Mouse (Mus musculus) C2C12 (cell line): ENCODE results near the gene Chtop. TPM values are rescaled to one million over a fixed set of nuclear protein-coding genes. Genes with fewer than 3 reads are reported as not detected.
A peak's percentile ranks its signal among the peaks of the same experiment; 100 is the strongest.

Source experiments
- H3K27me3 ChIP-seq: one replicate; pipeline ENCODE4 v1.6.1; 2011; ENCODE audit not compliant: control insufficient read depth, insufficient read depth, insufficient read length
- H3K36me3 ChIP-seq: one replicate; pipeline ENCODE4 v1.6.1; 2011; ENCODE audit not compliant: control insufficient read depth, insufficient read depth
- H3K4me3 ChIP-seq: one replicate; pipeline ENCODE4 v1.5.1; 2011; ENCODE audit warnings: mild to moderate bottlenecking, control low read depth; ENCODE audit not compliant: poor library complexity, insufficient read depth, severe bottlenecking
- H3K79me2 ChIP-seq: one replicate; pipeline ENCODE4 v1.6.1; 2011; ENCODE audit not compliant: control insufficient read depth, insufficient read depth
- H3K79me3 ChIP-seq: one replicate; pipeline ENCODE4 v1.6.1; 2011; ENCODE audit warnings: low read depth, control low read depth
- H3ac ChIP-seq: one replicate; pipeline ENCODE3; 2011; ENCODE audit warnings: low read depth; ENCODE audit not compliant: control insufficient read depth, insufficient read length
- CEBPB ChIP-seq: IDR thresholded peaks from one replicate; pipeline ENCODE4 v1.6.1; 2011; ENCODE audit warnings: low read depth, mild to moderate bottlenecking, control low read depth, moderate library complexity
- CTCF ChIP-seq: IDR thresholded peaks from one replicate; pipeline ENCODE4 v1.5.1; 2011; ENCODE audit not compliant: control insufficient read depth, insufficient read depth, insufficient read length
- FOSL1 ChIP-seq: IDR thresholded peaks from one replicate; pipeline ENCODE4 v1.8.0; 2011; ENCODE audit warnings: mild to moderate bottlenecking, low read length; ENCODE audit not compliant: poor library complexity, insufficient read depth, severe bottlenecking
- MAX ChIP-seq: IDR thresholded peaks from one replicate; pipeline ENCODE4 v1.6.1; 2011; ENCODE audit warnings: mild to moderate bottlenecking, control low read depth
- MYOD1 ChIP-seq: IDR thresholded peaks from one replicate; pipeline ENCODE4 v1.6.1; 2011; ENCODE audit warnings: low read depth; ENCODE audit not compliant: control insufficient read depth, insufficient read length
- MYOG ChIP-seq: IDR thresholded peaks from one replicate; pipeline ENCODE4 v1.6.1; 2011; ENCODE audit not compliant: control insufficient read depth, insufficient read length; ENCODE audit errors: extremely low read depth
- USF1 ChIP-seq: IDR thresholded peaks from one replicate; pipeline ENCODE4 v1.6.1; 2011; ENCODE audit warnings: low read depth, mild to moderate bottlenecking, control low read depth, moderate library complexity
- polyA plus RNA-seq: library from polyadenylated mRNA; unstranded; fragments of >200 nt; fragmentation: generic; extraction: Trizol; gene quantifications from one replicate; pipeline ENCODE4 v1.2.1, GENCODE M21; 2012; ENCODE audit warnings: missing spikeins

Chtop gene
- polyA plus RNA-seq, 1 experiment = 103 TPM

DNA sequence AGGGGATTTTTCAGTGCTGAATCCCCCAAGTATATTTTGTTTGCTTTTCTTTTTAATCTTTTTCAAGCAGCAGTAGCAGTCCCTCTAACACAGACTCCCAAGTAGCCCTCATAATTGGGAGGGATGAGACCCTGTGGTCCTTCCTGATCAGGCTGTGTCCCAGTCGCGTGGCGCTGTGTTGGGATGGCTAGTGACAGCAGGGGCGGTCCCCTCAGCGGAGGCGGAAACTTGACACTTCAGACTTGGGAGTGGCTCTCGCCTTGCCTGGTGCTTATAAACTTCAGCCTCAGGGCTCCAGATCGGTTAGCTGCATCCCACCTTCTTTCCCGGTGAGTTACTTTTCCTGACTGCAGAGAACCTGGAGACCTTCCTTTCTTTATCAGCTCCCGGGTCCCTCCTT, 5.4 kb upstream of the Chtop start:
- Histone ChIP-seq H3ac (peak overlapping the region; percentile 44), H3K27me3 (no peaks in the 10 kb centered on the region), H3K36me3 (peaks cover 6% of the 10 kb centered on the region), H3K4me3 (peak overlapping the region; percentile 35), H3K79me2 (peaks cover 35% of the 10 kb centered on the region), H3K79me3 (no peaks in the 10 kb centered on the region)
- TF ChIP-seq USF1 = no peak
- peak; percentile 89 for TF ChIP-seq MAX

DNA sequence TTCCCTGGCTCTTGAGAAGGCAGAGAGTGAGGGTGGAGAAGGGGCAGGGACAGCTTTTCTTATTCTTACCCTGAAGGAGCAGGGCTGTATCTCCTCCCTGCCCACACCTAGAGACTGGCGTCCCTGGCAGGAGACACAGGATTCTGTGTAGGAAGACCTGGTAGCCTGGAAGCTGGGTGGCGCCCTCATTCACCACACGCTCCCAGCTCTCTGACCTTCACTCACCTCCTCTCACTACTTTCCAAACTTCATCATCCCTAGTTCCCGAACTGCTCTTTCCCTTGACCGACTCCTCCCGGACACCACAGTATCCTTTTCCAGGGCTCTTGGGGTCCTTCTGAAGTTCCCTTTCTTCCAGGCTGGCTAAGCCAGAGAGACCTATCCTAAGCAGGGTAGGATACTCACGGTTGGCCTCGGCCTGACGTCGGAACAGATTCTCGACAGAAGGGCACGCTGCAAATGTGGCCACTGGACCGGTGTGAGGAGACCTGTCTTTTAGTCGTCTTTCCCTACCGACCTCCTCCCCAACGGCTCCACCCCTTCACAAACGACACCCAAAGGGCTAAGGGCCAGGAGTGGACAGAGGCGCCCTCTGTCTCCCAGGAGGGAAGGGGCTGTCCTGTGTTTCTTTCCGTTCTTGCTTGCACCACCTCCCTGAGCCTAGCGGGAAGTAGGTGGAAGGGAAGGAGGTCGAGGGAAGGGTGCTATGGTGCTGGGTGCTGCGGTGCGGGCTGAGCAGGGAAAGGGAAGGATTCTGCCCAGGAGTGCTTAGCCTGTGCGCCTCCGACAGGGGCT, 4.7 kb upstream of the Chtop start, which contains the start of the genes S100a1 and S100a13:
Gene S100a1, minus strand, starts transcription at position 597 of the 795 bp plus-strand sequence.
Gene S100a13, plus strand, starts transcription at position 640 of the 795 bp plus-strand sequence.
- H3K79me3 ChIP-seq = peaks cover under 1% of the 10 kb centered on the region
- peak within 1 kb of the TSS; percentile 63 for H3ac ChIP-seq
- peaks cover 6% of the 10 kb centered on the region for H3K36me3 ChIP-seq
- H3K79me2 ChIP-seq = peaks cover 37% of the 10 kb centered on the region
- TF ChIP-seq USF1 = no peak
- TF ChIP-seq CTCF = peak; percentile 8
- peak within 1 kb of the TSS; percentile 35 for H3K4me3 ChIP-seq
- no peaks in the 10 kb centered on the region for H3K27me3 ChIP-seq

DNA sequence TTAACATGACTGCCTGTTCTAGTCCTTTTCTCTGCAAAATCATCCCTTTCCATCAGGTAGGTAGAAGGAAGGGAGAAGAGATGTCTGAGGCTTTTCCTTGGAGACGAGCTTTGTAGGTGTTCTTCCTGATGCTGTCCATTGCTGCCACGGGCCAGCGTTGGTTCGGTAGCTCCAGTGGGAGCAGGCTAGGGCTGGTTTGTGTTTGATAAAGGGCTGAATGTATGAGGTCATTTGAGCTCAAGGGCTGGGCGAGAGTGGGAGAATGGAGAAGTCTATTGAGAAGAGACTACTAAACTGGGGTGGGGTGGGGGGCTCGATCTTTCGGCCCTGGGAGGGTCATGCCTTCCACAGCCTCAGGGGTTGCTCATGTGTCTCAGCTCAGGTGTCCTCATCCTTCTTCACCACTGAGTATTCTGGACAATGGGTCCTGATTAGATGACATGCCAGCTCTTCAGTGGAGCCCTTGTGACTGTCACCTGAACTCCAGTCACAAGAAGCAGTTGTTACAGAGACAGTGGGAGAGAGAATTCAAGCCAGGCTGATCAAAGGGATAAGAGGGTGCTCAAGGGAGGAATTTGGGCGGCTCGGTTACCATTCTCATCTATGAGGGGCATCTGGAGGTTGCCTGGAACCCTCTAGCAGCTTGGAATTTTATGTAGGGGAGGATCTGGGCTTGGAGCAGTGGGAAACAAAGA, 3.8 kb upstream of the Chtop start:
- peak overlapping the region; percentile 35 for H3K4me3 ChIP-seq

DNA sequence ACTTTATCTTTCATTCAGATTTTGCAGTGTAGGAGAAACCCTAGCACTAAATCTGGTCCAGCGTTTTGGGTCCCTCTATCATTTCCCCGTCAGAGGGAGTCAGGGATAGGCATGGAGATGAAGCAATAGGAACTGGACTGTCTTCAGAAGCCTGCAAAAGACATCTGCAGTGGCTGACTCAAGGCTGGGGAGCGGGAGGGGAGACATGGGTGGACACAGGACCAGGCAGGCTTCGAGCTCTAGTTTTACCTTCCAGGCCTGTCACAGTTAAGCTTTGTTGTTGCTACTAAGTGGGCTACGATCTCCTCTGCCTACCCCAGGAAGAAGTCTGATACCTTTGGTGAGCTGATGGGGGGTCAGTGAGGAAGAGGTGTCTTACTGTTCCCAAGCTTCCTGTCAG, 3.0 kb upstream of the Chtop start:
- Histone ChIP-seq H3K4me3 (no peak overlapping the region), H3ac (no peak overlapping the region), H3K79me3 (peaks cover 18% of the 10 kb centered on the region), H3K79me2 (peaks cover 54% of the 10 kb centered on the region), H3K36me3 (peaks cover 10% of the 10 kb centered on the region), H3K27me3 (no peaks in the 10 kb centered on the region)
- TF ChIP-seq MAX = no peak

More for the DNA sequence above, 3.8 kb upstream of the Chtop start:
- H3K27me3 ChIP-seq = no peaks in the 10 kb centered on the region
- TF ChIP-seq MAX (no peak), FOSL1 (no peak), CTCF (no peak), MYOD1 (no peak), USF1 (no peak), CEBPB (no peak), MYOG (no peak)
- peaks cover 10% of the 10 kb centered on the region for H3K79me3 ChIP-seq
- H3ac ChIP-seq = no peak overlapping the region
- H3K36me3 ChIP-seq = peaks cover 6% of the 10 kb centered on the region
- peaks cover 46% of the 10 kb centered on the region for H3K79me2 ChIP-seq

DNA sequence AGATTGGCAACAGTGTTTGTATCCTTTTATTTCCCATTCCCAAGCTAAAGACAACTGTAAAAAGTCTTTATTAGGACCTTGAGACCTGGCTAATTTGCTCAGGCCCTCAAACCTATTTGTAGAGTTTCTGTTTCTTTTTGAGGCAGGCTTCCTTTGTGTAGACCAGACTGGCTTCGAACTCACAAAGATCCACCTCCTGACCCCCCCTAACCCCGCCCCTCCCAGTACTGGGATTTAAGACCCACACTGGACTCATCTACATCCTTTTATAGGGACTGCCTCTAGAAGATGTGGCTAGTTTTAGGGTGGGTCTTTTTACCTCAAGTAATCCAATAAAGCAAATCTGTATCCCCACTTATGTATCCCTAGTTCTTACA, 437 bp upstream of the Chtop start:
- TF ChIP-seq CEBPB (no peak), MYOD1 (no peak), MAX (no peak), CTCF (no peak), FOSL1 (no peak), USF1 (no peak)
- Histone ChIP-seq H3K27me3 (no peaks in the 10 kb centered on the region), H3K79me2 (peaks cover 65% of the 10 kb centered on the region), H3ac (no peak overlapping the region), H3K79me3 (peaks cover 42% of the 10 kb centered on the region), H3K36me3 (peaks cover 35% of the 10 kb centered on the region), H3K4me3 (no peak overlapping the region)

DNA sequence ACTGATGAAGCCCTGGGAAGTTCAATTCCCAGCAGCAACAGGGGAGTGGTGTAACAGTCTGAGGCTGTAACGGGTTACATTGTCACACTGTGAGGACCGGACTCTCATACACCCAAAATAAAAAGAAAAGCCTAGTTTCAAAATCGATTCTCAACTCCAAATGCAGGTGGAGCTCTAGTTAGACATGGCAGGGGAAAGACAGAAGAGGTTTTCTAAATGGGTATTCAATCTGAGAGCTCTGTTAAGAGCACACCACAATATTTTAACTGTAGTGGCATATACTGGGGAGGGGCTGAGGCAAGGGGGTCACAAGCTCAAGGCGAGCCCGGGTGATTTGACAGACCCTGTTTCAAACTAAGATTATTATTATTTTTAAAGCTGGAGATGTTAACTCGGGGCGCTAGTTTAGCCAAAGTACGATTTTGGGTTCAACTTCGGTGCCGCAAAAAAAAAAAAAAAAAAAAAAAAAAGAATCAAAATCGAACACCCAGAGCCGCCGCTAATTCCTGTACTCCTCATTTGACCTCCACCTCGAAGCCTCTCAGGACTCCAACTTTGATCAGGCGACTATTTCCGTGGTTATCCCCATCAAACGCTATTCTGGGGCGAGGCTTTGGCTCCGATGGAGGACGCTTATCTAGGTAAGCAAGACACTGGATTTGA, 880 bp downstream of the Chtop start:
- H3K27me3 ChIP-seq = no peaks in the 10 kb centered on the region
- peak overlapping the region; percentile 67 for H3ac ChIP-seq
- H3K4me3 ChIP-seq = peak overlapping the region; percentile 84
- H3K36me3 ChIP-seq = peaks cover 49% of the 10 kb centered on the region
- H3K79me3 ChIP-seq = peaks cover 55% of the 10 kb centered on the region
- TF ChIP-seq FOSL1 = no peak
- no peak for TF ChIP-seq CTCF
- TF ChIP-seq MAX = no peak
- no peak for TF ChIP-seq CEBPB
- no peak for TF ChIP-seq MYOG
- TF ChIP-seq MYOD1 = no peak
- TF ChIP-seq USF1 = no peak
- peaks cover 71% of the 10 kb centered on the region for H3K79me2 ChIP-seq
